Mouse (Mus musculus) spleen, postnatal 4 days (tissue): Measurements from ENCODE around the gene Gdf9.

Experiments used
- DNase-seq, 2 experiments: peaks; one replicate each; pipeline ENCODE4 v3.0.0; 2022; ENCODE audit warnings: low spot score in 2 of 2

The Gdf9 gene

DNA sequence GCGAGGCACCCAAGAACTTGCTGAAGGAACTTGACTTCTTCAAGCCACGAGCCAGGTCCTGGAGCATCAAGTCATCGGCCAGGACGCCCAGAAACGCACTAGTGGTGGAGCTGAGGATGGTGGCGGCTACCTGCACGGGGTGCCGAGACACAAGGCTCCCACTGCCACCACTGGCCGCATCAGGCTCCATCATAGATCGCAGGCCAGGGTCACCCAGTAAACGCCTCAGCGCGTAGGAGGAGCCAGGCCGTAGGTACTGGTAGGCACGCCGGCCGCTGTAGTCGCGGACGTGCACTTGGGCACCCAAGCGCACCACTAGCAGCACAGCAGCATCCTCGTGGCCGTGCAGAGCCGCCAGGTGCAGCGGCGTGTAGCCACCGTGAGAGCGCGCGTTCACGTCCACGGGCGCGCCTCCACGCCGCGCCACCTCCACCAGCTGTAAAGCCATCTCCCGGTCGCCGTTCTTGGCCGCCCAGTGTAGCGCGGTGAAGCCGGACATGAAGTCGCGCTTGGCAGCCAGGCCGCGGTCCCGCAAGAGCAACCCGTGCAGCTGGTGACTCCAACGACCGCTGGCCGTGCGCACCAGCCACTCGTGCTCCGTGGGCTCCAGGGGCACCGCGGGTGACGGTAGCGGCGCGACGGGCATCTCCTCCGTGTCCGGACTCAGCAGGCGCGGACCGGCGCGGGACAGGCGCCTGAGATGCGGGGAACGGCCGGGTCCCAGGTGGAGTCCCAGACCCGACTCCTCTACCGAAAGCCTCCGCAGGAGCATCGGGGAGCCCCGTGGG lies 47.8 kb downstream of the Gdf9 start:
- DNase-seq = peak; percentile 45 to 81

- DNase-seq = peak; percentile 45 to 83
Measured at GRCm38 (mm10) chr11:53479171-53479782, 48.5 kb downstream of the Gdf9 start.

GRCm38 (mm10) chr11:53479783-53480301 lies 49.0 kb downstream of the Gdf9 start, which contains the start of the genes Gm9945 and Sowaha:
Gm9945 (plus strand) TSS chr11:53480166.
Sowaha (minus strand) TSS chr11:53480274.
- DNase-seq = peak in 1 of 2 experiments; percentile 70

- DNase-seq = peak in 1 of 2 experiments; percentile 68
Measured at GRCm38 (mm10) chr11:53481088-53481730, 50.4 kb downstream of the Gdf9 start.

- peak; percentile 63 to 75 for DNase-seq
Measured at GRCm38 (mm10) chr11:53483159-53483891, 52.5 kb downstream of the Gdf9 start.

- no peak for DNase-seq
Measured at GRCm38 (mm10) chr11:53485719-53486118, 54.9 kb downstream of the Gdf9 start.

- no peak for DNase-seq
Measured at GRCm38 (mm10) chr11:53486351-53486750, 55.5 kb downstream of the Gdf9 start.

DNA sequence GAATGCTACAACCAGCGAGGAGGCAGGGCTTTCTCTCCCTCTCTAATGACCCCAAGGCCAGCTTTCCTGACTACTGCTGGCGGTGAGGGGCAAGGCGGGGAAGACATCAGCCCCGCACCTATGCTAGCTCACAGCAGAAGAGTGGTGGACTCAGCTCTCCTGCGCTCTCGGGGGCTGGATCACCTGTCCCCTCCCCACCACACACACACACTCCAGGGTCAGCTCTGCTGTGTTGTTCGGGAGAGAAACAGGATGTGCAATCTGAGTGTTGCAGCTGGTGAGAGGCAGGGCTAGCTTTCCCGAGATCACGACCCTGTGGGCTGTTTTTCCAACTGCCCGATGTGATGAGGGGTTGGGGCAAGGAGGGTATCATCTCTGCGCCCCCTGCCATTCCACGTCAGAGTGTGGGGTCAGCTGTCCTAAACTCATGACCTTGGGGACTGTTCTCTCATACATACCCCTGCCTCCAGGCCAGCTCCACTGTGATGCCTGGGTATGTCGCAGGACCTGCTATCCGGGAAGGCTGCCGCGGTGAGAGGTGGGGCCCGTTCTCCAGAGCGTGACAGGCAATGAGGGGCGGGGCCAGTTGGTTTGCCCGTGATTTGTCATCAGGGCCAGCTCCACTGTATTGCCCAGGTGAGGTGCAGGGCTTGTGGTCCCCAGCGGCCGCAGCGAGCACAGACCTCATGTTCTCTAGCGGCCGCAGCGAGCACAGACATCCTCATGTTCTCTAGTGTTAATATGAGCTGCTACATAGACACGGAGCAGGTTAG lies 56.2 kb downstream of the Gdf9 start:
- DNase-seq = peak in 1 of 2 experiments; percentile 71
